Mouse (Mus musculus) lung, postnatal 25 days (tissue): ENCODE results near the gene Irf2.
"Not testable (repeated sequence)": the region's sequence is repeated elsewhere in the genome, so short reads cannot be mapped to it uniquely, and the experiment has no call there.

Experiments
- DNase-seq: peaks from one replicate; pipeline ENCODE4 v3.0.0; 2022; ENCODE audit warnings: low spot score

Gene Irf2

GRCm38 (mm10) chr8:46729671-46730070 is 9.9 kb upstream of the Irf2 start:
- not testable (repeated sequence) for DNase-seq

DNA sequence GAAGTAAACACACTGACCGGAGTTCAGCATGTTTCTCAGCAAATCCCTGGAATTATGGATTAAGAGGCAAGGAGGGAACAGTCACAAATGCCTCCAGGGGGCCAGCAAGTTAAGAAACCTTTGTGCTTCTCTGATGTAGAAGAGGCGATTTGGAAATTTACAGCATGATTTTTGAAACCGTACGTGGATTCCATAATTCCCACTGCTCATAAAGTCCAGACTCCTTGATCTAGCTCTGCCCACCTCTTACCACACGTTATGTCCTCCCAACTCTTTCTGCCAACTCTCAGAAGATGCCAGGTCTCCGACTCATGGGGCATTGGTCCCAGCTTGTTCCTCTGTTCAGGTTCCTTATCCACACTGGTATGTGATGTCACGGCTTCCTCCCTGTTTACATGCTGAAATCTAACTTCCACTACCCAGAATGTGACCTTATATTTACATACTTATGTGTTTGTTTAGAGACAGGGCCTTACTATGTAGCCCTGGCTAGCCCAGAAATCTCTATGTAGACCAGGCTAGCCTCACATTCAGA is 7.1 kb upstream of the Irf2 start:
- no peak for DNase-seq

GRCm38 (mm10) chr8:46733603-46734002 is 5.9 kb upstream of the Irf2 start:
- DNase-seq: no peak

DNA sequence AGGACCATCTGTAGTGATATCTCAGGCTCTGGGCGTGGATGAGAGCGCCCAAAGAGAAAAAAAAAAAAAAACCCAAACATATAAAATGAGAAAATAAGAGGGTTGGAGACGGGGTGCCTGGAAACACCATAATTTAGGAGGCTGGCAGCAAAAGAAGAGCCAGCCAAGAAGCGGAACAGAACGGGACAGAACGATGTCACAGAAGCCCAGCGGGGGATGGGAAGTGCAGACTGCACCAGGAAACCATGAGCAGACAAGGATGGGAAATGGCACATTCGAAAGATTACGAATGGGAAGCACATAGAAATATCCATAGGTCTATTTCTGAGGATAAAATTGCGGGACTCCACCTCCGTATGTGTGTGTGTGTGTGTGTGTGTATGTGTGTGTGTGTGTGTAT is 4.0 kb upstream of the Irf2 start:
- no peak for DNase-seq

- DNase-seq: no peak
Measured at GRCm38 (mm10) chr8:46736260-46736659, 3.3 kb upstream of the Irf2 start.

- DNase-seq: peak; percentile 67
Measured at GRCm38 (mm10) chr8:46737421-46737820, 2.1 kb upstream of the Irf2 start.

DNA sequence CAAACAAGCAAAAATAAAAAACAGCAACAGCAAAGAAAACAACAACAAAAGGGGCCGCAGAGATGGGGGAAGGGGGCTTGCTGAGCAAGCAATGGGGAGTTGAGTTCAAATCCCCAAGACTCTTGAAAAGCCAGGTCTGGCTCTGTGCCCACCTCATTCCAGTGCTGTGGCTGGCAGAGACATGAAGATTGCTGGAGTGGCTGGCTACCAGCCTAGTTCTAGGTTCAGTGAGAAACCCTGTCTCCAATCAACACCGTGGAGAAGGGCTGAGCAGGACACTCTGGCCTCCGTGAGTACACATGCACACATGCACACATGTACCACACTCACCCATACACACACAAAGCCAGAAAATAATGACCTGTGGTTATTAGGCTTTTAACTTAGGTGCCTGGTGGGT is 1.6 kb upstream of the Irf2 start:
- no peak for DNase-seq

GRCm38 (mm10) chr8:46738601-46739000 is 931 bp upstream of the Irf2 start:
- DNase-seq: no peak

GRCm38 (mm10) chr8:46739956-46740512 is 502 bp downstream of the Irf2 start:
- no peak for DNase-seq

GRCm38 (mm10) chr8:46740513-46741280 is 1.2 kb downstream of the Irf2 start:
- peak; percentile 51 for DNase-seq

DNA sequence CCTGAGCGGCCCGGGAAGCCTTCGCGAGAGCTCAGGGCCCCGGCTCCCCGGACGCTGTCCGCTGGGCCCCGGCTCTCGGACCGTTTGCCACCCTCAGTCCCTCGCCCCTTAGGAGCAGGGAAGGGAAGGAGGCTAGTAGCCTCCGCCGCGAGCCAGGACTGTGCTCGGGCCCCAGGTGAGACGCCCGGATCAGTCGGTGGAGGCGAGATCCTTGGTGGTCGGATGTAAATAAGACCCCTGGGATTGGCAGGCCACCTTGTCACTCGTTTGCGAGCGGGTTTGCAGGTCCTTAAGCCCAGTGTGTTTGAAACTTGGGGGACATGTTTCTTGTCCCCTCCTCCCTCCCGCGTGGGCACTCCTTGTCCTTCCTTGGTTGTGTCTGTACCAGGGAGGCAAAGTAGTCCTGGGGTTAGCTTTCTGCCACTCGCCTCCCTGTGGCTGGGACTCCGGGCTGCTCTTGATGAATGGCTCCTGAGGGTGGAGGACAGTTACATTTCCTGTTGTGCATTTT is 1.8 kb downstream of the Irf2 start:
- peak; percentile 66 for DNase-seq

GRCm38 (mm10) chr8:46741991-46742690 is 2.6 kb downstream of the Irf2 start:
- no peak for DNase-seq

DNA sequence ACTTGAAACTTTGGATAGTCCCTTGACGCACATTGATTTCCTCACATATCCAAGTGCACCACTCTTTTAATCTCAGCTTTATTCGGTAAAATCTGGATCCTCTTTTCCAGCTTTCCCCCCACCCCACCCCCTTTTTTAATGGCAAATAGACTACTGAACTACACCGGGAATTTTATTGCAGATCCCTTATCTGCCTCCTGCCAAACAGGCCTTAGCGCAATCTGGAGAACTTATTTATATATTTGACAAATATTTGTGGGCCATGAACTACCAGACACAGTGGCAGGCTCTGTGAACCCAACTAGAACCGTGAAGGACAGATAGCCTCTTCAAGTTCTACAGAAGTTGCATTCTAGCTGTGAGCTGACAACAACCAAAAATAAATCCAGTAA is 3.2 kb downstream of the Irf2 start:
- DNase-seq: no peak

- DNase-seq: no peak
Measured at GRCm38 (mm10) chr8:46745464-46745863, 5.9 kb downstream of the Irf2 start.

DNA sequence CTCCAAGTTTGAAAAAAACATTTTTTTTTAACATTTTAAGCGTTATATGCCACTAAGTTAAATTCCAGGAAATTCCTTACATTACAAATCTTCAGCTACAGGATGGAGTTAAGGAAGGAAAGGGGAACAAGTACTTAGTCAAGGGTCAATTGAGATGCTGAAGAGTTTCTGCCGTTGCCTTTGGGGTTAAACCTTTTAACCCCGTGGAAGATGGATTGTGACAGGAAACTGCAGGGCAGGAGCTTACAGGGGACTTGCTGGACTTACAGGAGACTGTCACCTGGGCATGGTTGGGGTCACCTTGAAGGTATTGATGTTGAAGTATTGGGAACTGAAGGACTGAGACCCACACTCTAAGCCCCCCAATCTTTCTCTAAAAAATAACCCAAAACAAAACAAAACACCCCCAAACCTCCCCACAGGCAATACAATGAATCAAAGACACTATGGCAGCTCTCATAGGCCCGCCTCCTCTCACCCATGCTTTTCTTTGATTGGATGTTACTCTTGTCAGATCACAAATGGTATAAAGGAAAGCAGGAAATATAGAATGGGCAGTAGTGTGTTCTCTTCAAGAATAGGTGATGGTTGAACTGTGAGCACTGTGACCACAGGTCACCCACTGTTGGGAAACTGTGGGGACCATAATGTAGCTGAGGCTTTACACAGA is 7.9 kb downstream of the Irf2 start:
- DNase-seq: no peak

DNA sequence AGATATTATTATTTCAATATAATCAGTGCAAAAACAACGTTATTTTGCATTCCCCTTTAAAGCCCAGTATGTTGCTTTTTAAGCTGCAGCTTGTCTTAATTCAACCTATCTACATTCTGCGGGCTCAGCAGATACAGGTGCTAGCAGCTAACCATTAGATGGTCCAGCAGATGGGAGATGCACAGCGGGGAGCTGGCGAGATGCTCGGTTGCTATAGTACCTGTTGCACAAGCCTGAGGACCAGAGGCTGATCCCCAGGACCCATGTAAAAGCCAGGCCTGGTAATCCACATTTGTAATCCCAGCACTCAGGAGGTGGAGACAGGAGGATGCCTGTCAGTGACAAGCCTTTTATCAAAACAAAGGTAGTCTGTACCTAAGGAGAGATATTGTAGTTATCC is 10.5 kb downstream of the Irf2 start:
- no peak for DNase-seq

DNA sequence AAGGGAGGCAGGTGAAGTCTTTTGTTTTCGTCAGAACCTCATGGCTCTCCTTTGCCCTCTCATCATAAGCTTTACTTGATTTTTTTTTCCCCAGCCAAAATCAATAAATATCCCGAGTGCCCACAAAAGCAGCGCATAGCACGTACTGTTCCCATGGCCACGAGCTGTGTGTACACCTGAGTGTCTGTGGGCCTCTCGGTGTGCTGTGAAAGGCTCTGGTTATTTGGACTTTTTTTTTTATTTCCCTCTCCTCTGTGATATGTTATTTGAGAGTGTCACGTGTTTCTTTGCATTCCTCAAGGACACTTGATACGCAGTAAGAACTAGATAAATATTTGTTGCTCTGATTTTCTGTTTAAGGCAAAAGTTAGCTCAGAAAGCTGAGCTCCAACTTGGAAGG is 11.0 kb downstream of the Irf2 start:
- DNase-seq: peak; percentile 84

- DNase-seq: no peak
Measured at GRCm38 (mm10) chr8:46751151-46751550, 11.6 kb downstream of the Irf2 start.

DNA sequence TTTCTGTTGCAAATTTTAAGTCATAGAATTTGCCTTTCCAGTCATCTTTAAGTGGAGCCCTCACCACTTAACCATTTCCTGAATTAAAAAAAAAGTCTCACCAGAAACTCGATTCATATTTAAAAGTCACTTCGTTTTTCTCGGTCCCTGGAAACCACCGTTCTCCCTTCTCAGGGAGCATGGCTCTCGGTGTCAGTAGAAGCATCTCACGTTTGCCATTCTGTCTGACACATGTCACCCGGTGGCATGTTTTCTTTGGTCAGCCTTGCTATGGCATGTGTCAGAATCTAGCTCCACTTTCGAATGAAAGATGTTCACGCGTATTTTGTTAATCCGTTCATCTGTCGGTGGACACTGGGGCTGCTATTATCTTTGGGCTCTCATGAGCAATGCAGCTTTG is 13.5 kb downstream of the Irf2 start:
- DNase-seq: no peak

DNA sequence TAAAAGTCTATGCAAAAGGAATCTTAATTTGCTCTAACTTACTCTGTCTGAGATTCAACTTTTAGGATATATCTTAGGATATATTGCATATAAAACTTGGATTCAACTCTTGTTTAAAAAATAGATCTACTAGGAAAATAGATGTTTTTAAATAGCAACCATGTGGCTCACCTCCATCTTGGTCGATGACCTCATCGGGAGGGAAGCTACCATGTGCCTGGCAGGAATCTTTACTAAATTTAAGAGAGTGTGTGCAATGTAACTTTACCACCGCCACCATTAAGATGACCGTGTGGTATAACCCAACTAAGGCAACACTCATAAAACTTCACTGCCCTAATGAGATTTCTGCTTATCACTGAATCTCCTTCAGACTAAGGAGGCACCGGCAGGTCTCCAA is 14.8 kb downstream of the Irf2 start:
- no peak for DNase-seq

DNA sequence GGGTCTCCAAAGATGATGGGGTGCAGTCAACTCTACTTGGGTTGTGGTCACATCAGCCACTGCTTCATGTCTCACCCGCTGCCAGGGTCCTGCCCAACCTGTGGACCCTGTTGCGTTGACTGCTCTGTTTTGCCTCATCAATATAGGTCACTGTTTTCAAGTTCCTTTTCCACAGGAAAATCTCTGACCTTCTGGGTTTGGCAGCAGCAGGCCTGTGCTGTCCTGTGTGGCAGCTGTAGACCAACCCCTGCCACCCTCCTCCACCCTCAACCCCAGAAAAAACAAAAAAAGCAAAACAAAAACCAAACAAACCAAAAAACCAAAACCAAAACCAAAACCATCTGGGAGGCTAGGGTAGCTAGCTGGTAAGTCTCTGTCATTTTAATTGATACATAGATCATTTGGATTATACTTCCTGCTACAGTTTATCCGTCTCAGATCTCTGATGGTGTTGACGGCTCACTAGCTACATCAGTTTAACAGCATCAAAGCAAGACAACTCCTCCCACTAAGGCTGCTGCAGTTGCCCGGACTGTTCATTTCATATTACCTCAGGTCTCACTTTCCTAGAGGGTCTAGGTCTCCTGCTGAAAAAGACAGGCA is 16.3 kb downstream of the Irf2 start:
- no peak for DNase-seq

DNA sequence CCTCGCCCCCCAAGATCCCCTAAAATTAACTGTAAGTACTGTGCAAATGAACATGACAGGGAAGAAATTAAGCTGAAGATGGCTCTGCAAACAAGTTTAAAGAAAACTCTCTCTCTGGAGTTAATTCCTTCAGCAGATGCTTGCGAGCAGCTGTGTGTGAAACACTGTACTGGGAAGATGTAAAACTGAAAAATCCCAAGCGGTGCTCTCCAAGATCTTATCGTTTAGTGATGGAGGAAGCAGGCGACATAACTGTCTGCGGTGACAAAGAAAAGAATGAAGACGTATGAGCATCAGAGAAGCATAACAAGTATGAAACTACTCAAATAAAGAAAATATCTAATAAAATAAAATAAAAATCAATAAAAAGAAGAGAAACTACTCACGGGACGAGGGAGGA is 18.1 kb downstream of the Irf2 start:
- DNase-seq: no peak
